Mouse (Mus musculus): ENCODE data around the gene Klf9. TPM values are rescaled to one million over a fixed set of nuclear protein-coding genes. Genes with fewer than 3 reads are reported as not detected.

The Klf9 gene
- polyA plus RNA-seq, 1 experiment from 2014 or later: 1.8 TPM

DNA sequence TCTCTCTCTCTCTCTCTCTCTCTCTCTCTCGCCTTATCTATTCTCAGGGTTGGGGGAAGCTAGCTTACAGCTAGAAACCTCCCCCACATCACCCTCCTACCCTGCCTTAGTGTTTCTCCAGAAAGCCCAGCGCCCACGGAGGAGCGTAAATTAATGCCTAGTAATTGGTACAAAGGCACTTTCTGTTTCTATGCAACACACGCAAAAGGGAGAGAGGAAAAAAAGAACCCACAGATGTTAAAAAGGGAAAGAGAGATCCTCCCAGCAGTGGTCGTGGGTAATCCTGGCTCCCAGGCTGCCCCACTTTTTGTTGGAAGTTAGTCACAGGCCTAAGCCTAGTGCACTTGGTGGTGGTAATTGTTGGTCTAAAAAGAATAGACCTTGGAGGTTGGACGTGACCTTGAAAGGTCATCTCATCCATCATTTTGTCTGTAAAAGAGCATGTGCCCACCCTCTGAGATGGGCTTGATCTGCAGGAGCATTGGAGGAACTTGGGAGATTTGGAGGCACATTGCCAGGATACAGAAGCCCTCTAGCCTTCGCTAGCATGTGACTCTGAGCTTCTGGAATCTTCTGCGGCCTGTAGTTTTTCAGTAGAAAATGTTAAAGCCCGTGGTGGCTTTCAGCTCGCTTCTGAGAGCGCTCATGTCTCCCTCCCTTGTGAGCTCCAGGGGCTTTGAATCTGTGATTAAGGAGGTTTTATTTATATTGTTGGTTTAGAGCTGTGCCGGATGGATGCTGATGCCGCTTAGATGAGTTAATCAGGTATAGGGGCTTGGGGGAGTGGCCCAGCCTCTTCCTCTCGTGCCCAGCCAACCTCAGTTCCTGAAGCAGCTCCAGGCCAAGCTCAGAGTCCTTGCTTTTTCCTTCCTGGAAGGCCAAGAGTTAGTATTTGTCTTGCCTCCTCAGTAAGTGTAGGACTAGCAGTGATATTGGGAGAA, 6.3 kb downstream of the Klf9 start:
- Histone ChIP-seq H3K4me1 (ENCODE audit: control insufficient read depth in 2 of 2, insufficient read depth in 2 of 2, low read length in 2 of 2) (peaks cover 15 to 30% of the 10 kb centered on the region in 2 experiments), H3K36me3 (ENCODE audit: control insufficient read depth, insufficient read depth, low read length) (no peaks in the 10 kb centered on the region), H3K27ac (replicated peaks in 1 of 2; ENCODE audit: control insufficient read depth in 1 of 2, insufficient read depth in 1 of 2, low read depth in 2 of 2, low read length in 2 of 2) (no peak overlapping the region), H3K27me3 (ENCODE audit: control insufficient read depth, insufficient read depth, low read length) (no peaks in the 10 kb centered on the region), H3K4me3 (ENCODE audit: control insufficient read depth in 1 of 2, insufficient read depth in 1 of 2, low read depth in 1 of 2, low read length in 2 of 2) (no peak overlapping the region), H3K9me3 (ENCODE audit: control insufficient read depth, low read length) (no peaks in the 10 kb centered on the region), H3K4me2 (ENCODE audit: low read length) (no peak overlapping the region), H3K9ac (ENCODE audit: low read length) (no peak overlapping the region)
- ATAC-seq (ENCODE audit: insufficient number of reproducible peaks, insufficient read depth, low FRiP score, low read depth): no peak
- WGBS: 78% methylated on average over 15 of the region's 15 CpGs

DNA sequence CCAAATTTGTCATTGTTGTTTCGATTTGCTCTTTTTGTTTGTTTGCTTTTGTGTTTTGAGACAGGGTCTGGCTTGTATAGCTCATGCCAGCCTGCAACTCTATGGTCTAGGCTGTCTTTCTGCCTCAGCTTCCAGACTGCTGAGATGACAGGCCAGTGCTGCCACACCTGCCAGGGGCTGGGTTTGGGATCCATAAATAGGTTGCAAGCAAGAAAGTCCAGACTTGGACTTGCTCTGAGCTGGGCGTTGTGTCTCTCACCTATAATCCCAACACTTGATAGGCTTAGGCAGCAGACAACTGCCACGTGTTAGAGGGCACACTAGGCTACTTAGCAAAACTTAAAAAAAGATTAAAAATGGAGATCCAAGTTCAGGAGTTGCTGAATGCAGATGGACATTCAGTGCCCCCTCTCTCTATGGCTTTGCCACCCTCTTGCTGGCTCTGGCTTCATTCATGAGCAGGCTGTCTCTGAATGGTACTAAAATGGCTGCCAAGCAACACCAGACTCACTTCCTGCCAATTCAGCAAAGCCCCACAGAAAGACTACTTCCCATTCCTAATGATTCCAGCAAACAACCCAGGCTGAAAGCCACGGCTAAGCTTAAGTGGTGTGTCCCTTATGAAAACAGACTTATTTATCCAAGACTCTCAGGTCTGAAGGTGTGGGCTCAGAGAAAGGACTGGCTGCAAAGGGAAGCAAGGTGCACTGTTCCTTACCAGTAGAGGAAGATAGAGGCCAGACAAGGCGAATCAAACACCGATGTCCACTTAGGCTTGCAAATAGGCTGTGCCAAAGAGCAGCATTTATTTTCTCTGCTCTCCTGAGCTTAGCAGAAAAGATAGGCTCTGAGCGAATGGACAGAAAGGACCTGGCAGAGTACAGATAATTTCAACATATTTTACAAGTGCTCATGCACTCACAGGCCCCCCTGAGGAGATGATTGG, 8.7 kb downstream of the Klf9 start:
- no peak for ATAC-seq (ENCODE audit: insufficient number of reproducible peaks, insufficient read depth, low FRiP score, low read depth)
- peaks cover 12 to 20% of the 10 kb centered on the region in 2 experiments for H3K4me1 ChIP-seq (ENCODE audit: control insufficient read depth in 2 of 2, insufficient read depth in 2 of 2, low read length in 2 of 2)

DNA sequence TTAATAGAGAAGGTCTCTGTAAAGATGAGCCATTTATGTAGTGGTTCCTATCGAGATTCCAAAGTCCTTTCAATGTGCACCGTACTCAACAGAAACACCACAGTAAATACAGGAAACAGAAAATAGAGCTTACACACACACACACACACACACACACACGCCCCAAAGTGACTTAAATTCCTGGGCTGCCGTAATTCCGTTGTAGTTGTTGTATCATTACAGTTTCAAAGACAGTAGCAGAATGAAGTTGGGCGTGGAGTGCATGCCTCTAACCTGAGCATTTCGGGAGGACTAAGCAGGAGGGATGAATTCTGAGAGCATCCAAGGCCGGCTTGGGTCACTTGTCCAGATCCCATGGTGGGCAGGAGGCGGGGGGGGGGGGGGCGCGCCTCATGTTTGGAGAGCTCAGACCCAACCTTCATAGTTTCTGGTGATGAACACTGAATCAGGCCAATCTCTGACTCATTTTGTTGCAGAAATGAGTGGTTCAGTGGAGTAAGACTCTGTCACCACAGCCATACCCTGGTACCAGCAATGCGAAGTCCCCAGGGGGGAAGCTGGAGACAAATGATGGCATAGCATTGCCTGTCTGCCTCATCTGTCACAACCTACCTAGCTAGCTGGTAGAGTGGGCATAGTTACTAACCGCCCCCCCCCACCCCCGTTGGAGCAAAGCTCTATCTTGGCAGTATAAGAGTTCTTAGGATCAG, 9.7 kb downstream of the Klf9 start:
- no peak overlapping the region for H3K4me3 ChIP-seq (ENCODE audit: control insufficient read depth in 1 of 2, insufficient read depth in 1 of 2, low read depth in 1 of 2, low read length in 2 of 2)
- H3K36me3 ChIP-seq (ENCODE audit: control insufficient read depth, insufficient read depth, low read length): no peaks in the 10 kb centered on the region
- no peaks in the 10 kb centered on the region for H3K9me3 ChIP-seq (ENCODE audit: control insufficient read depth, low read length)
- H3K27ac ChIP-seq (replicated peaks in 1 of 2; ENCODE audit: control insufficient read depth in 1 of 2, insufficient read depth in 1 of 2, low read depth in 2 of 2, low read length in 2 of 2): no peak overlapping the region
- no peak for ATAC-seq (ENCODE audit: insufficient number of reproducible peaks, insufficient read depth, low FRiP score, low read depth)
- WGBS: 86% methylated on average over 14 of the region's 14 CpGs
- H3K4me2 ChIP-seq (ENCODE audit: low read length): no peak overlapping the region
- H3K9ac ChIP-seq (ENCODE audit: low read length): no peak overlapping the region
- H3K27me3 ChIP-seq (ENCODE audit: control insufficient read depth, insufficient read depth, low read length): no peaks in the 10 kb centered on the region
- peaks cover 12 to 20% of the 10 kb centered on the region in 2 experiments for H3K4me1 ChIP-seq (ENCODE audit: control insufficient read depth in 2 of 2, insufficient read depth in 2 of 2, low read length in 2 of 2)

More for the DNA sequence above, 8.7 kb downstream of the Klf9 start:
- H3K9me3 ChIP-seq (ENCODE audit: control insufficient read depth, low read length): no peaks in the 10 kb centered on the region
- no peak overlapping the region for H3K4me3 ChIP-seq (ENCODE audit: control insufficient read depth in 1 of 2, insufficient read depth in 1 of 2, low read depth in 1 of 2, low read length in 2 of 2)
- H3K36me3 ChIP-seq (ENCODE audit: control insufficient read depth, insufficient read depth, low read length): no peaks in the 10 kb centered on the region
- H3K9ac ChIP-seq (ENCODE audit: low read length): no peak overlapping the region
- no peak overlapping the region for H3K27ac ChIP-seq (replicated peaks in 1 of 2; ENCODE audit: control insufficient read depth in 1 of 2, insufficient read depth in 1 of 2, low read depth in 2 of 2, low read length in 2 of 2)
- H3K27me3 ChIP-seq (ENCODE audit: control insufficient read depth, insufficient read depth, low read length): no peaks in the 10 kb centered on the region
- H3K4me2 ChIP-seq (ENCODE audit: low read length): no peak overlapping the region
- 59% methylated on average over 7 of the region's 7 CpGs for WGBS

DNA sequence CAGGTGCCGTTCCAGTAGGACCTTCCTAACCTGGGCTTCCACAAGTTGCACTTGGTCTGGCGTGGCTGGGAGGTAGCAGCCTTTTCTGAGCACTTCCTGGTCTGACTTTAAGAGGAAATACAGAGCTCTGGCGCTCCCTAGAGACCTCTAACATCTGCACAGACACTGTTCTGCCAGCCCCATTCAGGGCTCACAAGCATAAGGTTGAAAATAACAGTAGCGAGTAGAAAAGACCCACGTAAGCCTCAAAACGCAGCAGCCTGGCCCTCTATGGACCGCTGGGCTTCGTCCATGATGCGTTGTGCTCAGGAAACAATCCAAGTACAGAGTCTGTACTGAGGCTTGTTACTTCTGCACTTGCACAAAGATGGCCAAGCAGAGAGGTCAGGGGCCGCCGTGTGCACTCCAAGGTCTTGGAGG, 10.6 kb downstream of the Klf9 start:
- Histone ChIP-seq H3K9ac (ENCODE audit: low read length) (0 out of 2 replicates have a peak overlapping the region, but pooled peaks have one; percentile 8), H3K9me3 (ENCODE audit: control insufficient read depth, low read length) (no peaks in the 10 kb centered on the region), H3K4me3 (ENCODE audit: control insufficient read depth in 1 of 2, insufficient read depth in 1 of 2, low read depth in 1 of 2, low read length in 2 of 2) (no peak overlapping the region), H3K27me3 (ENCODE audit: control insufficient read depth, insufficient read depth, low read length) (no peaks in the 10 kb centered on the region), H3K4me1 (ENCODE audit: control insufficient read depth in 2 of 2, insufficient read depth in 2 of 2, low read length in 2 of 2) (peaks cover 10 to 20% of the 10 kb centered on the region in 2 experiments), H3K27ac (replicated peaks in 1 of 2; ENCODE audit: control insufficient read depth in 1 of 2, insufficient read depth in 1 of 2, low read depth in 2 of 2, low read length in 2 of 2) (no peak overlapping the region), H3K4me2 (ENCODE audit: low read length) (peak overlapping the region; percentile 50), H3K36me3 (ENCODE audit: control insufficient read depth, insufficient read depth, low read length) (no peaks in the 10 kb centered on the region)
- no peak; the same call in 1 of the 2 replicates for ATAC-seq (ENCODE audit: insufficient number of reproducible peaks, insufficient read depth, low FRiP score, low read depth)
- 21% methylated on average over 11 of the region's 11 CpGs for WGBS

DNA sequence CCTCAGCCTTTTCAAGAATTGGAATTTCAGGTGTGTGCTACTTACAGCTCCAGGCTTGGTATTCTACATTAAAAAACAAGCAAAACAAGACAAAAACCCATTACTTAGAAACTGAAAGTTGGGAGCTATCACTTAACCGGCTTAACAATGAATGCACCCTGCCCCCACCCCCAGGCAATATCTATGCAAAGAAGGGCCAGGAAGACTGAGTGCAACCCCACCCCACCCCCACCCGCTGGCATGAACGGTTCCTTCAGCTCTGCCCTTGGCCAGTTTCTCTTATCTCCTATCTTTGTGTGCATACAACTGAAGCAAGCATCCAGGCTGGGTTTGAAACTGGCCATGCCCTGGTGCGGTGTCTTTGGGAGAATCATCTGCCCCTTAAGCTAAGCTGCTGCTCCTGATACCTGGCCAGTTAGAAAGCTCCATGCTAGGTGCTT, 11.2 kb downstream of the Klf9 start:
- no peak overlapping the region for H3K27ac ChIP-seq (replicated peaks in 1 of 2; ENCODE audit: control insufficient read depth in 1 of 2, insufficient read depth in 1 of 2, low read depth in 2 of 2, low read length in 2 of 2)
- H3K4me2 ChIP-seq (ENCODE audit: low read length): peak overlapping the region; percentile 50
- H3K4me1 ChIP-seq (ENCODE audit: control insufficient read depth in 2 of 2, insufficient read depth in 2 of 2, low read length in 2 of 2): peaks cover 10 to 20% of the 10 kb centered on the region in 2 experiments
- no peak overlapping the region for H3K9ac ChIP-seq (ENCODE audit: low read length)
- WGBS: 14% methylated on average over 4 of the region's 4 CpGs
- no peaks in the 10 kb centered on the region for H3K9me3 ChIP-seq (ENCODE audit: control insufficient read depth, low read length)
- H3K27me3 ChIP-seq (ENCODE audit: control insufficient read depth, insufficient read depth, low read length): no peaks in the 10 kb centered on the region
- H3K36me3 ChIP-seq (ENCODE audit: control insufficient read depth, insufficient read depth, low read length): no peaks in the 10 kb centered on the region
- no peak for ATAC-seq (ENCODE audit: insufficient number of reproducible peaks, insufficient read depth, low FRiP score, low read depth)
- H3K4me3 ChIP-seq (ENCODE audit: control insufficient read depth in 1 of 2, insufficient read depth in 1 of 2, low read depth in 1 of 2, low read length in 2 of 2): no peak overlapping the region

DNA sequence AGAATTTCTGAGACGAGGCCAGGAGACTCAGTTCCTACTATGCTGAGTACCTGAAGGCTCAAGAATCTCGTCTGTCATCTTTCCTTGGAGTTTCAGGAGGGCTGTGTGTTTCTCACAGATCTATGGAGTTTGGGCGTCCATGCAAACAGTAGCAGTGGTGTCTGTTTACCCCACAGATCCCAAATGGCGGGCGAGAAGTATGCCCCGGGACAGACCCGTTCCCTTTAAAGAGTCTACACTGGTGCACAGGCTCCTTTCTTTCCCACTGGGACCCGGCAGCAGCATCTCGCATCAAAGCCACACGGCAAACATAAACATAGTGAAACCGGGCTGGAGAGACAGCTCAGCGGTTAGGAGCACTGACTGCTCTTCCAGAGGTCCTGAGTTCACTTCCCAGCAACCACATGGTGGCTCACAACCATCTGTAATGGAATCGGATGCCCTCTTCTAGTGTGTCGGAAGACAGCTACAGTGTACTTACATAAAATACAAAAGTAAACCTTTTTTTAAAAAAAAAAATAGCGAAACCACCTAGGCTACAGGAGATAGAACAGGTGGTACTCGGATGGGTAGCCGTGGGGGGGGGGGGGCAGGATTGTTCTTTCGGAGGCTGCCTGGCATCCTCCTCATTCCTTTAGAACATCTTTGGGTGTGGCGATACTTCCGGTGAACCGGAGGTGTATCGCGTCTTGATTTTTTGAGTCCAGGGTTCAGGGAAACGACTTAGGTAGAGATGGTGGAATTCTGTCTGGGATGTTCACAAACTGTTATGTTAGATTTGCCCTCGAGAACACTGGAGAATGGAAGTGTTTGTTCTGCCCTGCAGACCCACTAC, 12.0 kb downstream of the Klf9 start:
- WGBS: 62% methylated on average over 25 of the region's 25 CpGs
- Histone ChIP-seq H3K9me3 (ENCODE audit: control insufficient read depth, low read length) (no peaks in the 10 kb centered on the region), H3K9ac (ENCODE audit: low read length) (no peak overlapping the region), H3K27ac (replicated peaks in 1 of 2; ENCODE audit: control insufficient read depth in 1 of 2, insufficient read depth in 1 of 2, low read depth in 2 of 2, low read length in 2 of 2) (no peak overlapping the region), H3K4me2 (ENCODE audit: low read length) (no peak overlapping the region), H3K4me1 (ENCODE audit: control insufficient read depth in 2 of 2, insufficient read depth in 2 of 2, low read length in 2 of 2) (peaks cover 10 to 20% of the 10 kb centered on the region in 2 experiments), H3K4me3 (ENCODE audit: control insufficient read depth in 1 of 2, insufficient read depth in 1 of 2, low read depth in 1 of 2, low read length in 2 of 2) (no peak overlapping the region), H3K36me3 (ENCODE audit: control insufficient read depth, insufficient read depth, low read length) (no peaks in the 10 kb centered on the region), H3K27me3 (ENCODE audit: control insufficient read depth, insufficient read depth, low read length) (no peaks in the 10 kb centered on the region)
- ATAC-seq (ENCODE audit: insufficient number of reproducible peaks, insufficient read depth, low FRiP score, low read depth): no peak
